Mouse (Mus musculus) heart, adult 2 months (tissue): Measurements from ENCODE around the gene Frmd8. TPM values are rescaled to one million over a fixed set of nuclear protein-coding genes. Genes with fewer than 3 reads are reported as not detected.

ENCODE experiments used
- DNase-seq, 2 experiments: peaks; one replicate each; pipeline ENCODE4 v3.0.0; 2021
- H3K27ac ChIP-seq: fragments of 200-600 bp; 2 replicates; pipeline ENCODE4 v1.8.1; 2022
- H3K27me3 ChIP-seq: fragments of 200-500 bp; 2 replicates; pipeline ENCODE4 v1.6.1; 2012; ENCODE audit warnings: mild to moderate bottlenecking, low read length, inconsistent platforms, mixed read lengths; ENCODE audit not compliant: control insufficient read depth, insufficient read depth
- H3K36me3 ChIP-seq: fragments of 200-500 bp; 2 replicates; pipeline ENCODE4 v1.6.1; 2012; ENCODE audit warnings: low read length, inconsistent platforms; ENCODE audit not compliant: control insufficient read depth, insufficient read depth
- H3K4me1 ChIP-seq: fragments of 200-500 bp; 2 replicates; pipeline ENCODE4 v1.6.1; 2011; ENCODE audit warnings: low read length; ENCODE audit not compliant: control insufficient read depth, insufficient read depth
- H3K4me3 ChIP-seq: fragments of 200-600 bp; 2 replicates; pipeline ENCODE4 v1.8.1; 2022
- H3K79me2 ChIP-seq: fragments of 200-500 bp; replicated peaks from 2 replicates; pipeline ENCODE4 v1.6.1; 2012; ENCODE audit warnings: mild to moderate bottlenecking, inconsistent platforms, low read length, moderate library complexity, mixed read lengths; ENCODE audit not compliant: control insufficient read depth, insufficient read depth
- H3K9ac ChIP-seq: fragments of 200-500 bp; 2 replicates; pipeline ENCODE4 v1.6.1; 2012; ENCODE audit warnings: low read depth, mild to moderate bottlenecking, control low read depth, inconsistent platforms, low read length, mixed read lengths
- CTCF ChIP-seq: fragments of 200-600 bp; IDR thresholded peaks from 2 replicates; pipeline ENCODE4 v1.8.1; 2022; ENCODE audit warnings: antibody characterized with exemption, mild to moderate bottlenecking, moderate library complexity
- EP300 ChIP-seq: fragments of 200-500 bp; IDR thresholded peaks from 2 replicates; pipeline ENCODE4 v1.6.1; 2011; ENCODE audit warnings: low read depth, low read length, control low read depth; ENCODE audit not compliant: insufficient read depth
- POLR2A ChIP-seq: fragments of 200-500 bp; IDR thresholded peaks from 2 replicates; pipeline ENCODE4 v1.6.1; 2011; ENCODE audit warnings: mild to moderate bottlenecking, low read depth, low read length, control low read depth; ENCODE audit not compliant: insufficient read depth
- WGBS: fragments of 180-500 bp; shearing (Covaris S2); methylation state at CpG from one replicate; pipeline ENCODE4 v1.1.7; 2018; 5-methylcytosine and 5-hydroxymethylcytosine counted together
- intact Hi-C: fragments of 180-260 bp; cut with DNase I; formaldehyde crosslinking; loops from one replicate; pipeline ENCODE4 v1.15.1; 2025
- polyA plus RNA-seq: library from polyadenylated mRNA; depleted of rRNA; stranded (reverse); fragments of >200 nt; gene quantifications from 2 replicates; pipeline ENCODE4 v1.2.3, GENCODE M21; 2012
- total RNA-seq, 2 experiments: library from RNA; stranded (reverse); gene quantifications; 2 replicates each; pipeline ENCODE4 v1.2.3; 2021

Gene Frmd8
- total and polyA plus RNA-seq, 3 experiments: 7.0 to 8.4 (median 7.7) TPM

DNA sequence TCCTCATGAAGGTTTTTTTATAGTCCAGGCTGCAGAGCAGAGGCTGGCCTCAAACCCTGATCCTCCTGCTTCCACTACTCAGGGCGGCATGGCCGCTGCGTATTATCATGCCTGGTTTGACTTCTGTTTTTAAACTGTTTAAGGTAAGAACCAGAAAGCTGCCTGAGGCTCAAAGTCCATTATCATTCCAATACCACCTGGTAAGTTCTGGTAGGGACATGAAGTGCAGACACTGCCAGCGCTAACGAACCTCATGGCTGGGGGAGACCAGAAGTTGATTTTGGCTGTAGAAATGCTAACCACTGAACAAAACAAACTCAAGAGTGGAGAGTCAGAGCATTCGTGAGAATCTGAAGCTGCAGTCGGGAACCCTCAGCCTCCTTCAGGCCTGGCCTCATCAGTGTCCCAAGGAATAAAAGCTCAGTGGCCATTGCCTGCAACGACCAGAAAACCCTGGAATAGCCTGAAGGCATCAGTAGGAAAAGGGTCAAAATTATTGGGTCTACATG is 39.1 kb downstream of the Frmd8 start:
- Histone ChIP-seq H3K9ac (no peak overlapping the region), H3K27me3 (no peaks in the 10 kb centered on the region), H3K4me1 (peaks cover 43% of the 10 kb centered on the region), H3K79me2 (peaks cover 2% of the 10 kb centered on the region; the same call in 1 of the 2 replicates), H3K27ac (peak overlapping the region; percentile 100), H3K36me3 (peaks cover 57% of the 10 kb centered on the region), H3K4me3 (no peak overlapping the region)
- WGBS: 63% methylated on average over 8 of the region's 8 CpGs
- intact Hi-C loops: no loop called here
- TF ChIP-seq POLR2A (no peak), CTCF (0 out of 2 replicates have a peak, but pooled peaks have one; percentile 4), EP300 (no peak)
- DNase-seq: peak; percentile 26 to 28

GRCm38 (mm10) chr19:5835054-5835921 is 39.8 kb downstream of the Frmd8 start:
- H3K36me3 ChIP-seq: peaks cover 60% of the 10 kb centered on the region
- no peak overlapping the region for H3K4me3 ChIP-seq
- H3K27me3 ChIP-seq: no peaks in the 10 kb centered on the region
- no peak overlapping the region for H3K9ac ChIP-seq
- H3K4me1 ChIP-seq: peaks cover 41% of the 10 kb centered on the region
- peak; percentile 31 to 45 for DNase-seq
- WGBS: 75% methylated on average over 10 of the region's 10 CpGs
- peaks cover 2% of the 10 kb centered on the region; the same call in 1 of the 2 replicates for H3K79me2 ChIP-seq
- H3K27ac ChIP-seq: peak overlapping the region; percentile 100
- TF ChIP-seq EP300 (no peak), POLR2A (0 out of 2 replicates have a peak, but pooled peaks have one; percentile 35)
- intact Hi-C loops: no loop called here

DNA sequence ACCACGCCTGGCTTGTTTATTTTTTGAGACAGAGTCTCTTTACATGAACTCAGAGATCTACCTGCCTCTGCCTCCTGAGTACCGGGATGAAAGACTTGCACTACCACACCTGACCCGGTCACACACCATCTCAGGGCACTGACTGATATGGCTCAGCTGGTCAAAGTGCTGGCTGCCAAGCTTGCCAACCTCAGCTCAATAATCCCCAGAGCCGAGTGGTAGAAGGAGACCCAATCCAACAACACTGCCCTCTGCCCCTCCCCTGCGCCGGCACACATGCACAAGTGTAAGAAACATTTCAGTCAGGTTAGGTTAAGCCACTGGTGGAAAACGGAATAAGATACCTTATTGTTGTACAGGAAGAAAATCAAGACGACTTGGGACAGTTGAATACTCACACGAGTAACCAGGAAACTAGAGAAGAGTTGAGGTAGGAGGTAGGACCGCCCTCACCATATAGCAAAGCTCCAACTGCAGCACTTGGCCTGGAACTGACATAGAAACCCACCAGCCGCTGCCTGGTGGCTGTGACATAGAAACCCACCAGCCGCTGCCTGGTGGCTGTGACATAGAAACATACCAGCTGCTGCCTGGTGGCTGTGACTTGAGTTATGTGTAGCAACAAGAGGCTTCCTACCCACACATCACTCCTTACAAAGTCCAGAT is 40.7 kb downstream of the Frmd8 start:
- 71% methylated on average over 12 of the region's 12 CpGs for WGBS
- H3K27ac ChIP-seq: peak overlapping the region; percentile 100

DNA sequence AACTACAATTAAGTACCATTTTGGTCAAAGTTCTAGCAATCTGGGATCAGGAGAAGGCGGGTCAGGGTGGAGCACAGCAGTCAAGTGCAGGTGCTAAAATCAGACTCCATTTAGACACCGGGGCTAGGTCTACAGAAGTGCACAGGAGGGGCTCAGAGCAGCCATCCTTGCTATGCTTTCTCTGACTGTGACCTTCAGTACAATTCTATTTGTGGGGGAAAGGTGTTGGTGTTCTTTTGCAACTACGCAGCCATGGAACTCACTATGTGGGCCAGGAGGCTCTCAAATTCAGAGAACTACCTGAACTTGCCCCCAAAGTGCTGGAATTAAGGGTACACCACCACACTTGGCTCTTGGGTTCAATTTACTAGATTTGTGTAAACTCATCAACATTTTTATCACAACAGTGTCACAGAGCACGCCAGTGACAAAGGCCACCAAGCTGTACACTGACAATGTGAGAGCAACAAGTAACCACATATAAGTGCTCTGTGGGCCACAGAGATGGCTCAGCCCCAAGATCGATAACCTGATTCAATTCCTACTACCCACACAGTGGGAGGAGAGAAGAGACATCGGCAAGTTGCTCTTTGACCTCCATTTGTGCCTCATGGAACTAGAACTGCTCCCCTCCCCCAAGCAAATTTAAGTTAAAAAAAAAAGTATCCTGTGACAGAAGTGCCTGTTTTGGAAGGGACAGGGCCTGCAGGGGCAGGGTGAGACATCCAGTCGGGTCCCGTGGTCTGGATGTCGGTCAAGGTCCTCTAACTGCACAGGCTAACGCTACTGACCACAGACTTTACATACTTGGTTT is 41.6 kb downstream of the Frmd8 start:
- Histone ChIP-seq H3K27me3 (no peaks in the 10 kb centered on the region), H3K27ac (peak overlapping the region; percentile 100), H3K9ac (peak overlapping the region; percentile 14; the same call in 1 of the 2 replicates), H3K4me3 (no peak overlapping the region), H3K4me1 (peaks cover 33% of the 10 kb centered on the region), H3K79me2 (peaks cover 2% of the 10 kb centered on the region; the same call in 1 of the 2 replicates), H3K36me3 (peaks cover 46% of the 10 kb centered on the region)
- no peak for TF ChIP-seq EP300
- no peak for TF ChIP-seq CTCF
- TF ChIP-seq POLR2A: peak; percentile 50; the same call in 1 of the 2 replicates
- 62% methylated on average over 10 of the region's 10 CpGs for WGBS
- intact Hi-C loops: no loop called here
- peak; percentile 36 to 37 for DNase-seq

More for the DNA sequence above, 40.7 kb downstream of the Frmd8 start:
- Histone ChIP-seq H3K79me2 (peaks cover 2% of the 10 kb centered on the region; the same call in 1 of the 2 replicates), H3K4me1 (peaks cover 35% of the 10 kb centered on the region), H3K27me3 (no peaks in the 10 kb centered on the region), H3K36me3 (peaks cover 54% of the 10 kb centered on the region), H3K4me3 (no peak overlapping the region), H3K9ac (no peak overlapping the region)
- TF ChIP-seq POLR2A (no peak), CTCF (no peak), EP300 (no peak)
- intact Hi-C loops: no loop called here
- peak; percentile 41 for DNase-seq

DNA sequence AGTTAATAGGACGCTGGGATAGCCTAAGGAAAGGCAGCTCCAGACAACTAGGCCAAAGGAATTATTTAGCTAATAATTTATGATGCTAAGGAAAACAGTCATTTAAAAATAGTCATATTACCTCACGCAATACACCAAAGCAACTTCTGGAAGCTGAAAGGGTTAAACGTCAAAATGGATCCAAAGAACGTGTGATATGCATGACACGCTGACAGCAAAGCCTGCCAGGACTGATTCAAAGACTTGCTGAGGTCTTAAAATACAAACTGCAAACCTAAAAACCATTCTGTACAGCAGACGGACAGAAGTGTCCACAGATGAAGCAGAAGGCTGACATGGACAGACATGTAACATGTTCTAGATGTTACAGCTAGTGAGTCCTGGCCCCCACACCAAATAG is 42.7 kb downstream of the Frmd8 start:
- DNase-seq: no peak
- peaks cover 2% of the 10 kb centered on the region; the same call in 1 of the 2 replicates for H3K79me2 ChIP-seq
- no peaks in the 10 kb centered on the region for H3K27me3 ChIP-seq
- peaks cover 34% of the 10 kb centered on the region for H3K4me1 ChIP-seq
- H3K4me3 ChIP-seq: no peak overlapping the region
- WGBS: 38% methylated on average over 6 of the region's 6 CpGs
- H3K36me3 ChIP-seq: peaks cover 43% of the 10 kb centered on the region
- H3K9ac ChIP-seq: no peak overlapping the region; the same call in 1 of the 2 replicates
- no peak for TF ChIP-seq CTCF
- TF ChIP-seq POLR2A: no peak
- no peak for TF ChIP-seq EP300
- H3K27ac ChIP-seq: peak overlapping the region; percentile 100
- intact Hi-C loops: no loop called here
